Mouse (Mus musculus): Measurements from ENCODE around the gene Crtac1. TPM values are rescaled to one million over a fixed set of nuclear protein-coding genes. Genes with fewer than 3 reads are reported as not detected.

The Crtac1 gene
- total RNA-seq, 2 experiments from 2014 or later: 0.15 TPM; not detected in 1

GRCm38 (mm10) chr19:42430981-42431380 lies 602 bp downstream of the Crtac1 start:
- intact Hi-C loops (cut with DNase I): no loop called here
- no peak for DNase-seq

DNA sequence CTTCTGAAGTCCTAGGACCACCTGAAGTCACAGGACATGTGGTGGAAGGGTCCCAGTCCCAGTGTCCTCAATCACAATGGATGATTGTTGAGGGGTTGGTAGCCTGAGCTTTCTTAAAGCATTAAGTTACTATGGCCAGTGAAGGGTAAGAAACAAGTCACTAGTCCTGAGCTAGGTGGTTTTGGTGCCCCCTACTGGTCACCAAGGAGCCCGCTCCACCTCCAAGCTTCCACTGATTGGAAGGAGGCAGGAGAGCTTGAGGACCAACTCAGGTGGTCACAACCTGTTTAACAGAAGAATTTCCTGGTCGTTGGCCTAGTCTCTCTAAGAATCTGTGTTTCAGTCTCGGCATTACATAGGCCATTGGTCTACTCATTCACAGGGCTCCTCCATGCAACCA lies 2.2 kb downstream of the Crtac1 start:
- intact Hi-C loops (cut with DNase I): no loop called here
- DNase-seq: peak; percentile 14 to 46

- intact Hi-C loops (cut with DNase I): no loop called here
- peak in 1 of 2 experiments; percentile 18 for DNase-seq
Observed at GRCm38 (mm10) chr19:42425208-42425607, 6.4 kb downstream of the Crtac1 start.

- DNase-seq: no peak
- intact Hi-C loops (cut with DNase I): no loop called here
Observed at GRCm38 (mm10) chr19:42415042-42415441, 16.5 kb downstream of the Crtac1 start.

DNA sequence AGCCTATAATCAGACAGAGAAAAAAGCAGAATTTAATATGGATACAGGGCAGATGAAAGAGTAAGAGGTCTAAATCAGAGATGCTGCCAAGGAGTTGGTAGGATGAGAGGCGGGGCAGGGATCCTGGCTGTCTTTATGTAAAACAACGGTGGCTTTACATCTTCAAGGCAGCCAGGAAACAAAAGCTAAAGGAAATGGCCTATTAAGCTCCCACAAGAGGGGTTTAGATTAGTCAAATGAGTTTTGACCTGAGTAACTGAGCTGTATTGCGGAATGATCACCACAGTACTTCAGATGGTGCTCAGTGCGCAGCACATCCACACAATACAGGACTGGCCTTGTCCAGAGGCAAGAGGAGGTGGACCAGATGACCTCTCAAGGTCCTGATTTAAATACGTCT lies 21.7 kb downstream of the Crtac1 start:
- intact Hi-C loops (cut with DNase I): no loop called here
- DNase-seq: no peak

DNA sequence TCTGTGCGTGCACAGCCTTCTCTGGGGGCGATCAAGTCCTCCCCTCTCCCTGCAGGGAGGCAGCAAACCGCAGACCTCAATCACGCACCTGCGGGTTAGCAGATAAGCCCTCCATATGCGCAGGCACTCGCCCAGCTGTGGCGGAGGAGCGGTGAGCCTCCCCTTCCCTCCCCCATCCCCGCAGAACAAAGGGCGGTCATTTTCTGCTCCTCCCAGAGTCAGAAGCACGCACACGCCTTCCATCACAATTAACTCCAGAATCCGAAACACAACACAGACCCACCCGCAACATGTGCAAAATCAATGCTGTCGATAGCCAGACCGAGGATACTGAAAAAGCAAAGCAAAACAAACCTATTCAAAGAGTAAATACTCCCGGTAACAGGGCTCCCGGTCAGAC lies 22.4 kb downstream of the Crtac1 start:
- DNase-seq: no peak
- intact Hi-C loops (cut with DNase I): no loop called here

- intact Hi-C loops (cut with DNase I): no loop called here
- no peak for DNase-seq
Observed at GRCm38 (mm10) chr19:42404364-42404763, 27.2 kb downstream of the Crtac1 start.

GRCm38 (mm10) chr19:42399974-42400373 lies 31.6 kb downstream of the Crtac1 start:
- no peak for DNase-seq
- intact Hi-C loops (cut with DNase I): no loop called here

- peak; percentile 20 to 54 for DNase-seq
- intact Hi-C loops (cut with DNase I): no loop called here
Observed at GRCm38 (mm10) chr19:42397281-42397680, 34.3 kb downstream of the Crtac1 start.

DNA sequence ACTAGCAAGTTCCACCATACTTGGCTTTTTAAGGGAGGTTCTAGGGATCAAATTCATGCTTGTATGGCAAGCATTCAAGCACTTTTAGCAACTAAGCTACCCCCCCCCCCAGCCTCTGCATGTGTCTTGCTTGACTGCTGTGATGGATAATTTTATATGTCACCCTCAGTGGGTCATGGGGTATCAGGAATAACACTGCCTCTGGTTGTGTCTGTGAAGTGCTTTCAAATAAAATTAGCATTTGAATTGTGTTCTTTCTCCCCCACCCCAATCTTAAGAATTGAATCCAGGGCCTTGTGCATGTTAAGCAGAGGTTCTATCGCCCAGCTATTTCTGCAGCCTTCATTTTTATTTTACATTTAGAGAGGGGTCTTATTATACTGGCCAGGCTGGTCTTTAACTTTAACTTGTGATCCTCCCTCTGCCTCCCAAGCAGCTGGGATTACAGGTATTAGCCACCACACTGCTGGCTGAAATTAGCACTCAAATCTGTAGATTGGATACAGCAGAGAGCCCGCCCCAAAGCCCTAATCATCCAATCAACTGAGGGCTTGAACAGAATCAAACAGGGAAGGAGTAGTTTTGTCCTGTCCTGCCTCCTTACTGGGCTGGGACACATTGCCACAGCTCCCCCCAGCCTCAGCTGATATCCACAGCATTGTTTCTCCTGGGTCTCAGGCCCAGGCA lies 36.6 kb downstream of the Crtac1 start:
- intact Hi-C loops (cut with DNase I): no loop called here
- DNase-seq: no peak

GRCm38 (mm10) chr19:42393920-42394319 lies 37.7 kb downstream of the Crtac1 start:
- DNase-seq: no peak
- intact Hi-C loops (cut with DNase I): no loop called here

DNA sequence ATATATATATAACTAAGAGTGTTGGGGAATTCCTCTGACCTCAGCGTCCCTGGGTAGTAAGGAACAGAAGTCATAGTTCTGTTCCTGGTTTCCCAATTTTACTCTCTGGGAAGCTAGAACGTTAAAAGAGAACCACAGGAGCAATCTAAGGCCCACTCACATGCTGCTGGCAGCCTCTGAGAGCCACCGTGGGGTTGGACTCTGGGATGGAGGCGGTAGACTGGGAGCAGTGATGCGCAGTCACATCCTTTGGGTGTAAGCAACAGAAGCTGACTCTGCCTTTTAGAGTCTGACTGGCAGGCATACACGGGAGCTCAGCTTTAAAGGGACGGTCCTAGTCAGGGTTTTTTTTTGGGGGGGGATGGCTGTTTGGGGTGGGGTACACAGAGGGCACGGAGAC lies 39.5 kb downstream of the Crtac1 start:
- intact Hi-C loops (cut with DNase I): no loop called here
- DNase-seq: no peak

GRCm38 (mm10) chr19:42389574-42389973 lies 42.0 kb downstream of the Crtac1 start:
- DNase-seq: no peak
- intact Hi-C loops (cut with DNase I): no loop called here

GRCm38 (mm10) chr19:42384981-42385598 lies 46.5 kb downstream of the Crtac1 start:
- intact Hi-C loops (cut with DNase I): no loop called here

GRCm38 (mm10) chr19:42380981-42381373 lies 50.6 kb downstream of the Crtac1 start:
- DNase-seq: no peak
- intact Hi-C loops (cut with DNase I): no loop called here

More at GRCm38 (mm10) chr19:42384981-42385598, 46.5 kb downstream of the Crtac1 start:
- DNase-seq: no peak

DNA sequence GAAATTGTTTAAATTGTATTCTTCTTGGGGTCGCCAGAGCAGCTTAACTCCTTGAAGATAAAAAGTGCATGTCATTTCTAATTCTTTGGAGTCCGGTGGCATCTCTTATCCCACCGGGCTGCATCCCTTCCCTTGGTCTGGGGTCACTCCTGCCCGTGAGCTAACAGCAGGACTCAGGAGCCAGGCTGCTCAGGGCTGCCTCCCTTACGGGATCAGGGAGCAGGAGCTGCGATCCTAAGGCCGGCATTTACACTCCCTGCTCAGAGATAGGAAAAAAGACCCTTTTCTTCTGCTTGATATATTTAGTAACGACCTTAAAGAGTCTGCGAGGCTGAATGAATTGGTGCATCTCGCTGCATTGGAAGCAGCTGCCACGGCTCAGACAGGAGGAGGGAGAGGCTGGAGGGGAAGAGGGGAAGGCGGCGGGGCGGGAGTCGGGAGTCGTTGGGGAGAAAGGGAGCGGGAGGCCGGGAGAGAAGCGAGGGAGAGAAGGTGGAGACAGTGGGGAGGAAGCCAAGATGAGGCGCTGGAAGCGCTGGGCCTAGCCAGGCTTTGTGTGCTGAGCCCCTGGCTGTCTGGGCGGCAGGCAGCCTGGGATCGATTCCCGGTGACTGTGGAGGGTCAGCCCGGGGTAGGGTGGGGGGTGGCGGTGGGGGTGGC lies 51.1 kb downstream of the Crtac1 start:
- DNase-seq: peak; percentile 4 to 17
- intact Hi-C loops (cut with DNase I): no loop called here

- DNase-seq: no peak
- intact Hi-C loops (cut with DNase I): no loop called here
Observed at GRCm38 (mm10) chr19:42379798-42380197, 51.8 kb downstream of the Crtac1 start.

DNA sequence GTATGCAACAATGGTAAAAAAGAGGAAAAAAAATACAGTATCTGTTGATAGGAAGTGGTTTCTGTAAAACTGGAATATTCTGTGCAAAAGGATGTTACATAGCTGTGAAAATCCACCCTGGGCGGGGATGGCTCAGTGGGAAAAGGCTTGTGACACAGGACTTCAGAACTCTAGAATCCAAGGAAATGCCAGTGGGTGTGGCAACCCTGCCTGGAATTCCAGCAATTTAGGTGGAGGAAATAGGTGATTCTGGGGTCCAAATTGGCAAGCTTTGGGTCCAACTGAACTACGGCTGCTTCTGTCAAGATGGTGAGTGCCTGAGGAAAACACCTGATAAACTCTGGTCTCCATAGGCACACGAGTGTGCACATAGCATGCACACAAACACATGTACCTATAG lies 54.4 kb downstream of the Crtac1 start:
- no peak for DNase-seq
- intact Hi-C loops (cut with DNase I): no loop called here

DNA sequence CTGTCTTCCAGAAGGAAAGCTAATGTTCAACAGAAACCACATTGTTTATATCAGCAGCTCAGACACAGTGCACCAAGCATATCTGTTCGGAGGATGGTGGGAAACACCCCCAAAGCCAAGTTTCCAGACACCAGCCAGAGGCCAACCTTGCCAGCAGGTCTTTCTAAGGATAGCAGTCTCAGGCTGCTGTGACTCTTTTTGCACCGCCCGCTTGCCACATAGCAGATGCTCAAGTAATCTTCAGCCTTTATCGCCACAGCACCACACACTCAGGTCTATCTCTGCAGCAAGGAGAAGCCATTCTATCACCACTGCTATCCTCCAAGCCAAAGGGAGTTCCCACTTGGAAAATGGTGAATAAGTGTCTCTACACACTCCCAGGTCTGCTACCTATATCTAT lies 68.0 kb downstream of the Crtac1 start:
- no peak for DNase-seq
- intact Hi-C loops (cut with DNase I): no loop called here

- intact Hi-C loops (cut with DNase I): no loop called here
- no peak for DNase-seq
Observed at GRCm38 (mm10) chr19:42358406-42358805, 73.2 kb downstream of the Crtac1 start.

GRCm38 (mm10) chr19:42356854-42357253 lies 74.7 kb downstream of the Crtac1 start:
- no peak for DNase-seq
- intact Hi-C loops (cut with DNase I): no loop called here

GRCm38 (mm10) chr19:42355476-42355875 lies 76.1 kb downstream of the Crtac1 start:
- DNase-seq: no peak
- intact Hi-C loops (cut with DNase I): no loop called here
